Mouse (Mus musculus) MEL (cell line): ENCODE data around the gene Depdc7. TPM values are rescaled to one million over a fixed set of nuclear protein-coding genes. Genes with fewer than 3 reads are reported as not detected.

Experiments
- DNase-seq: peaks from one replicate; pipeline ENCODE4 v3.0.0; 2011; ENCODE audit warnings: low read depth, low spot score
- H3K27ac ChIP-seq: 2 replicates; pipeline ENCODE4 v1.5.1; 2012; ENCODE audit warnings: low read depth, mild to moderate bottlenecking, control low read depth, low read length, moderate library complexity; ENCODE audit not compliant: control insufficient read depth
- H3K27me3 ChIP-seq, 2 experiments: fragments of 150-350 bp in 1 of 2; sonication (generic) in 1 of 2; 2 replicates each; pipeline ENCODE4 v1.6.1; 2012; ENCODE audit warnings: low read length in 2 of 2, mild to moderate bottlenecking in 2 of 2, improper control_type of control experiment in 1 of 2, moderate library complexity in 1 of 2; ENCODE audit not compliant: insufficient read depth in 2 of 2, control insufficient read depth in 1 of 2
- H3K36me3 ChIP-seq, 2 experiments: 2 replicates each; pipeline ENCODE4 v1.6.1; 2012 to 2014; ENCODE audit warnings: low read length in 2 of 2, improper control_type of control experiment in 1 of 2, inconsistent platforms in 1 of 2, mild to moderate bottlenecking in 1 of 2; ENCODE audit not compliant: insufficient read depth in 2 of 2, control insufficient read depth in 1 of 2
- H3K4me1 ChIP-seq, 2 experiments: fragments of 150-350 bp in 1 of 2; sonication (generic) in 1 of 2; 2 replicates each; pipeline ENCODE4 v1.6.1; 2012; ENCODE audit warnings: low read length in 2 of 2, improper control_type of control experiment in 1 of 2, mild to moderate bottlenecking in 1 of 2; ENCODE audit not compliant: insufficient read depth in 2 of 2, control insufficient read depth in 1 of 2
- H3K4me3 ChIP-seq, 2 experiments: fragments of 150-350 bp in 1 of 2; sonication (generic) in 1 of 2; 2 replicates each; pipeline ENCODE4 v1.5.1; 2012; ENCODE audit warnings: low read depth in 2 of 2, low read length in 2 of 2, mild to moderate bottlenecking in 2 of 2, moderate library complexity in 2 of 2, control low read depth in 1 of 2, improper control_type of control experiment in 1 of 2; ENCODE audit not compliant: control insufficient read depth in 1 of 2, insufficient read depth in 1 of 2
- H3K79me2 ChIP-seq: 2 replicates; pipeline ENCODE4 v1.6.1; 2012; ENCODE audit warnings: mild to moderate bottlenecking, low read length, moderate library complexity; ENCODE audit not compliant: control insufficient read depth, poor library complexity, insufficient read depth
- H3K9ac ChIP-seq: 2 replicates; pipeline ENCODE4 v1.6.1; 2012; ENCODE audit warnings: low read depth, mild to moderate bottlenecking, control low read depth, low read length, moderate library complexity; ENCODE audit not compliant: control insufficient read depth, poor library complexity, severe bottlenecking
- H3K9me3 ChIP-seq: fragments of 150-350 bp; sonication (generic); replicated peaks from 2 replicates; pipeline ENCODE4 v1.6.1; 2012; ENCODE audit warnings: mild to moderate bottlenecking, low read length, improper control_type of control experiment, moderate library complexity; ENCODE audit not compliant: insufficient read depth
- BHLHE40 ChIP-seq: IDR thresholded peaks from 2 replicates; pipeline ENCODE4 v1.6.1; 2012; ENCODE audit warnings: low read depth, mild to moderate bottlenecking, inconsistent platforms, low read length, improper control_type of control experiment, borderline replicate concordance
- CHD1 ChIP-seq: IDR thresholded peaks from 2 replicates; pipeline ENCODE4 v1.6.1; 2012; ENCODE audit warnings: low read depth, mild to moderate bottlenecking, inconsistent platforms, low read length, improper control_type of control experiment
- CHD2 ChIP-seq: IDR thresholded peaks from 2 replicates; pipeline ENCODE4 v1.6.1; 2011; ENCODE audit warnings: low read length, improper control_type of control experiment
- CTCF ChIP-seq, 3 experiments: IDR thresholded peaks in 2 of 3; conservative IDR thresholded peaks in 1 of 3; 2 replicates each; pipeline ENCODE4 v1.5.1; 2011 to 2012; ENCODE audit warnings: low read length in 3 of 3, low read depth in 2 of 3, mild to moderate bottlenecking in 2 of 3, improper control_type of control experiment in 1 of 3, inconsistent platforms in 1 of 3, mixed read lengths in 1 of 3, moderate library complexity in 1 of 3; ENCODE audit not compliant: control insufficient read depth in 1 of 3, insufficient read depth in 1 of 3, poor library complexity in 1 of 3, severe bottlenecking in 1 of 3
- E2F4 ChIP-seq: IDR thresholded peaks from 2 replicates; pipeline ENCODE4 v1.6.1; 2011; ENCODE audit warnings: low read depth, low read length, improper control_type of control experiment, borderline replicate concordance
- ELF1 ChIP-seq: IDR thresholded peaks from 2 replicates; pipeline ENCODE4 v1.6.1; 2014; ENCODE audit warnings: low read depth, mild to moderate bottlenecking, inconsistent platforms, low read length, improper control_type of control experiment, moderate library complexity
- EP300 ChIP-seq, 2 experiments: IDR thresholded peaks; 2 replicates each; pipeline ENCODE4 v1.6.1; 2011; ENCODE audit warnings: improper control_type of control experiment in 2 of 2, low read length in 2 of 2, low read depth in 1 of 2, mild to moderate bottlenecking in 1 of 2
- ETS1 ChIP-seq: IDR thresholded peaks from 2 replicates; pipeline ENCODE4 v1.6.1; 2012; ENCODE audit warnings: low read depth, mild to moderate bottlenecking, inconsistent platforms, low read length, improper control_type of control experiment, moderate library complexity
- GABPA ChIP-seq: IDR thresholded peaks from 2 replicates; pipeline ENCODE4 v1.6.1; 2012; ENCODE audit warnings: low read depth, mild to moderate bottlenecking, inconsistent platforms, low read length, improper control_type of control experiment, moderate library complexity
- GATA1 ChIP-seq: IDR thresholded peaks from 2 replicates; pipeline ENCODE4 v1.6.1; 2011; ENCODE audit warnings: low read depth, low read length, improper control_type of control experiment
- HCFC1 ChIP-seq: IDR thresholded peaks from 2 replicates; pipeline ENCODE4 v1.6.1; 2012; ENCODE audit warnings: low read depth, mild to moderate bottlenecking, inconsistent platforms, low read length, improper control_type of control experiment, moderate library complexity
- JUND ChIP-seq: IDR thresholded peaks from 2 replicates; pipeline ENCODE4 v1.6.1; 2011; ENCODE audit warnings: low read depth, mild to moderate bottlenecking, improper control_type of control experiment, low read length
- MAFK ChIP-seq: IDR thresholded peaks from 2 replicates; pipeline ENCODE4 v1.6.1; 2011; ENCODE audit warnings: low read depth, mild to moderate bottlenecking, low read length, improper control_type of control experiment, borderline replicate concordance
- MAX ChIP-seq: IDR thresholded peaks from 2 replicates; pipeline ENCODE4 v1.6.1; 2011; ENCODE audit warnings: low read length, improper control_type of control experiment
- MAZ ChIP-seq: IDR thresholded peaks from 2 replicates; pipeline ENCODE4 v1.6.1; 2012; ENCODE audit warnings: low read depth, mild to moderate bottlenecking, inconsistent platforms, low read length, improper control_type of control experiment
- MEF2A ChIP-seq: IDR thresholded peaks from 2 replicates; pipeline ENCODE4 v1.6.1; 2014; ENCODE audit warnings: low read depth, mild to moderate bottlenecking, inconsistent platforms, low read length, improper control_type of control experiment; ENCODE audit not compliant: poor library complexity, insufficient replicate concordance, severe bottlenecking; ENCODE audit errors: extremely low read depth
- MXI1 ChIP-seq: IDR thresholded peaks from 2 replicates; pipeline ENCODE4 v1.6.1; 2011; ENCODE audit warnings: mild to moderate bottlenecking, low read depth, low read length, improper control_type of control experiment
- MYB ChIP-seq: IDR thresholded peaks from 2 replicates; pipeline ENCODE4 v1.6.1; 2011; ENCODE audit warnings: mild to moderate bottlenecking, low read depth, low read length, improper control_type of control experiment
- MYC ChIP-seq: IDR thresholded peaks from 2 replicates; pipeline ENCODE4 v1.6.1; 2011; ENCODE audit warnings: low read depth, mild to moderate bottlenecking, low read length, improper control_type of control experiment, moderate library complexity
- NELFE ChIP-seq: IDR thresholded peaks from 2 replicates; pipeline ENCODE4 v1.6.1; 2011; ENCODE audit warnings: low read depth, low read length, improper control_type of control experiment
- NRF1 ChIP-seq: IDR thresholded peaks from 2 replicates; pipeline ENCODE4 v1.6.1; 2014; ENCODE audit warnings: low read depth, mild to moderate bottlenecking, inconsistent platforms, low read length, improper control_type of control experiment, moderate library complexity; ENCODE audit not compliant: poor library complexity, insufficient read depth, severe bottlenecking
- POLR2A ChIP-seq, 2 experiments: IDR thresholded peaks; 2 replicates each; pipeline ENCODE4 v1.6.1; 2011 to 2012; ENCODE audit warnings: low read length in 2 of 2, mild to moderate bottlenecking in 2 of 2, control low read depth in 1 of 2, improper control_type of control experiment in 1 of 2, low read depth in 1 of 2, moderate library complexity in 1 of 2; ENCODE audit not compliant: control insufficient read depth in 1 of 2, insufficient read depth in 1 of 2, poor library complexity in 1 of 2
- POLR2AphosphoS2 ChIP-seq: IDR thresholded peaks from 2 replicates; pipeline ENCODE4 v1.6.1; 2011; ENCODE audit warnings: low read length, improper control_type of control experiment
- POLR2AphosphoS5 ChIP-seq: IDR thresholded peaks from 2 replicates; pipeline ENCODE4 v1.6.1; 2012; ENCODE audit warnings: low read depth, borderline replicate concordance, mild to moderate bottlenecking, inconsistent platforms, low read length, moderate library complexity, mixed read lengths
- RAD21 ChIP-seq: IDR thresholded peaks from 2 replicates; pipeline ENCODE4 v1.6.1; 2011; ENCODE audit warnings: mild to moderate bottlenecking, low read depth, low read length, improper control_type of control experiment
- SIN3A ChIP-seq: IDR thresholded peaks from 2 replicates; pipeline ENCODE4 v1.6.1; 2012; ENCODE audit warnings: low read length, improper control_type of control experiment, inconsistent platforms
- SMC3 ChIP-seq: IDR thresholded peaks from 2 replicates; pipeline ENCODE4 v1.6.1; 2011; ENCODE audit warnings: low read depth, low read length, improper control_type of control experiment
- TAL1 ChIP-seq: IDR thresholded peaks from 2 replicates; pipeline ENCODE4 v1.6.1; 2012; ENCODE audit warnings: mild to moderate bottlenecking, inconsistent platforms, low read length, moderate library complexity, mixed read lengths
- TBP ChIP-seq: IDR thresholded peaks from 2 replicates; pipeline ENCODE4 v1.8.0; 2011; ENCODE audit warnings: low read depth, low read length, improper control_type of control experiment
- TCF12 ChIP-seq: IDR thresholded peaks from 2 replicates; pipeline ENCODE4 v1.6.1; 2014; ENCODE audit warnings: low read depth, mild to moderate bottlenecking, inconsistent platforms, low read length, improper control_type of control experiment, moderate library complexity
- UBTF ChIP-seq: IDR thresholded peaks from 2 replicates; pipeline ENCODE4 v1.6.1; 2012; ENCODE audit warnings: low read depth, mild to moderate bottlenecking, inconsistent platforms, low read length, improper control_type of control experiment, moderate library complexity, borderline replicate concordance; ENCODE audit not compliant: insufficient read depth
- USF2 ChIP-seq, 2 experiments: IDR thresholded peaks; 2 replicates each; pipeline ENCODE4 v1.6.1; 2011 to 2012; ENCODE audit warnings: improper control_type of control experiment in 2 of 2, low read length in 2 of 2, borderline replicate concordance in 1 of 2, inconsistent platforms in 1 of 2, low read depth in 1 of 2, mild to moderate bottlenecking in 1 of 2; ENCODE audit not compliant: insufficient read depth in 1 of 2
- ZC3H11A ChIP-seq: IDR thresholded peaks from 2 replicates; pipeline ENCODE4 v1.6.1; 2012; ENCODE audit warnings: low read depth, mild to moderate bottlenecking, inconsistent platforms, low read length, improper control_type of control experiment
- ZKSCAN1 ChIP-seq: IDR thresholded peaks from 2 replicates; pipeline ENCODE4 v1.6.1; 2012; ENCODE audit warnings: low read depth, mild to moderate bottlenecking, inconsistent platforms, low read length, improper control_type of control experiment, moderate library complexity
- ZMIZ1 ChIP-seq: IDR thresholded peaks from 2 replicates; pipeline ENCODE4 v1.6.1; 2012; ENCODE audit warnings: low read depth, mild to moderate bottlenecking, inconsistent platforms, low read length, improper control_type of control experiment, moderate library complexity
- ZNF384 ChIP-seq: IDR thresholded peaks from 2 replicates; pipeline ENCODE4 v1.6.1; 2012; ENCODE audit warnings: low read depth, mild to moderate bottlenecking, inconsistent platforms, low read length, improper control_type of control experiment
- polyA plus RNA-seq, 2 experiments: library from polyadenylated mRNA; stranded (reverse) in 1 of 2; unstranded in 1 of 2; fragments of >175 nt in 1 of 2; fragments of >200 nt in 1 of 2; gene quantifications; 2 replicates each; pipeline versions ENCODE4 v1.2.1 to v1.2.4; 2012; ENCODE audit warnings: low replicate concordance in 2 of 2, low read depth in 1 of 2; ENCODE audit not compliant: insufficient read length in 2 of 2, insufficient read depth in 1 of 2, missing spikeins in 1 of 2
- total RNA-seq: library from RNA; depleted of rRNA; stranded (reverse); fragments of 300-350 nt; gene quantifications from 2 replicates; pipeline ENCODE4 v1.2.3, GENCODE M21; 2012

Gene Depdc7
- total and polyA plus RNA-seq, 3 experiments = 7.1 to 8.6 TPM; not detected in 1

GRCm38 (mm10) chr2:104763134-104763703 lies 20.5 kb upstream of the Depdc7 start:
- no peaks in the 10 kb centered on the region for H3K9me3 ChIP-seq
- peak; percentile 80 for DNase-seq
- TF ChIP-seq ETS1 (no peak), TCF12 (no peak), CHD2 (no peak), GATA1 (peak; percentile 44), USF2 (IDR thresholded peaks at IDR 0.05; ENCODE audit: borderline replicate concordance in 1 of 2, insufficient read depth in 1 of 2, low read depth in 1 of 2, low read length in 2 of 2) (no peak), NELFE (no peak), MAFK (no peak), ZNF384 (no peak), CTCF (IDR thresholded peaks at IDR 0.05 in 2 of 3, conservative IDR thresholded peaks at IDR 0.05 in 1 of 3; ENCODE audit: control insufficient read depth in 1 of 3, insufficient read depth in 1 of 3, low read depth in 2 of 3, low read length in 3 of 3, poor library complexity in 1 of 3, severe bottlenecking in 1 of 3) (peak in 2 of 3 experiments; percentile 6 to 7; a peak in 2 of 6 replicates), NRF1 (no peak), SIN3A (0 out of 2 replicates have a peak, but pooled peaks have one; percentile 22), MAZ (no peak), BHLHE40 (no peak), CHD1 (no peak), ZKSCAN1 (no peak), JUND (0 out of 2 replicates have a peak, but pooled peaks have one; percentile 21), TAL1 (no peak), GABPA (no peak), MYC (peak; percentile 87; the same call in 1 of the 2 replicates), SMC3 (no peak), ELF1 (0 out of 2 replicates have a peak, but pooled peaks have one; percentile 17), E2F4 (no peak), POLR2AphosphoS2 (no peak), MEF2A (no peak), RAD21 (no peak), ZC3H11A (no peak), ZMIZ1 (no peak), MXI1 (0 out of 2 replicates have a peak, but pooled peaks have one; percentile 37), UBTF (no peak), MAX (peak; percentile 50; the same call in 1 of the 2 replicates), MYB (peak; percentile 54; the same call in 1 of the 2 replicates), POLR2AphosphoS5 (no peak), TBP (0 out of 2 replicates have a peak, but pooled peaks have one; percentile 6), EP300 (IDR thresholded peaks at IDR 0.05; ENCODE audit: low read depth in 1 of 2, low read length in 2 of 2) (peak; percentile 50 to 61; a peak in 3 of 4 replicates), HCFC1 (no peak), POLR2A (IDR thresholded peaks at IDR 0.05; ENCODE audit: control insufficient read depth in 1 of 2, insufficient read depth in 1 of 2, low read depth in 1 of 2, low read length in 2 of 2, poor library complexity in 1 of 2) (peak in 1 of 2 experiments; percentile 34; a peak in 1 of 4 replicates)

More at GRCm38 (mm10) chr2:104763134-104763703, 20.5 kb upstream of the Depdc7 start:
- peak overlapping the region in 1 of 2 experiments; percentile 1; a peak in 1 of 4 replicates for H3K4me3 ChIP-seq
- H3K9ac ChIP-seq = peak overlapping the region; percentile 16
- H3K27me3 ChIP-seq = no peaks in the 10 kb centered on the region
- peaks cover 7 to 8% of the 10 kb centered on the region in 2 experiments for H3K4me1 ChIP-seq
- no peaks in the 10 kb centered on the region for H3K79me2 ChIP-seq
- H3K36me3 ChIP-seq = peaks cover 0 to 17% of the 10 kb centered on the region in 2 experiments; a peak in 2 of 4 replicates
- H3K27ac ChIP-seq = peak overlapping the region; percentile 77
